Mouse (Mus musculus) monocyte, adult 59 days (primary cell): ENCODE results near the gene Arx. TPM values are rescaled to one million over a fixed set of nuclear protein-coding genes. Genes with fewer than 3 reads are reported as not detected.

Source experiments
- total RNA-seq, 2 experiments: library from RNA; stranded (reverse); gene quantifications; one replicate each; pipeline ENCODE4 v1.2.4; 2023

Gene Arx
- total RNA-seq, result not detected

GRCm38 (mm10) chrX:93286291-93286893, at the start of gene Arx:
Gene Arx (plus strand): TSS chrX:93286445.

